Mouse (Mus musculus) brain, embryonic 14.5 days (tissue): ENCODE data around the gene Prkab2.

ENCODE experiments used
- CTCF ChIP-seq: fragments of 200-500 bp; IDR thresholded peaks from 2 replicates; pipeline ENCODE4 v1.5.1; 2012; ENCODE audit warnings: inconsistent platforms, mild to moderate bottlenecking, moderate library complexity, borderline replicate concordance; ENCODE audit not compliant: insufficient read depth, insufficient read length; ENCODE audit errors: extremely low read depth
- POLR2A ChIP-seq: fragments of 200-500 bp; IDR thresholded peaks from 2 replicates; pipeline ENCODE4 v1.6.1; 2012; ENCODE audit warnings: mild to moderate bottlenecking, inconsistent platforms, borderline replicate concordance; ENCODE audit not compliant: poor library complexity, insufficient read depth, insufficient read length, severe bottlenecking; ENCODE audit errors: extremely low read depth

DNA sequence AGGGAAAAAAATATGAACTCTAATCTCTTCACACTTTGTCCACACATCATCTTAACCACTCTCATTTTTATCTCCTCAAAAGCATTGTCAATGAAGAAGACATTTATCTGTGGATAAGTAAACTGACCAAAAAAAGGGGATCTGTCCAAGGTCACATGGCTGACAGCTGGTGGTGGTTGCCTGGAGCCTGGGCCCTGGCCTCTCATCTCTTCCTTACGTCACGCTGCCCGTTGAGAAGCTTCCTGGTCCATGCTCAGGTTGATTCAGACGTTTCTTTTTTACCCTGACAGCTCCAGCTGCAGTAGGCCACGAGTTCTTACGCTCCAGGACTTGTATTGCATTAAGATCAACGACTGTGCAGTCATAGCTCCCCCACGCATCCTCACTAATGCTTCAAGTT, 8.2 kb downstream of the Prkab2 start:
- TF ChIP-seq CTCF (no peak), POLR2A (no peak)
